Mouse (Mus musculus) neural tube, embryonic 11.5 days (tissue): Measurements from ENCODE around the gene Gabbr2. TPM values are rescaled to one million over a fixed set of nuclear protein-coding genes. Genes with fewer than 3 reads are reported as not detected.
"Not testable (repeated sequence)": the region's sequence is repeated elsewhere in the genome, so short reads cannot be mapped to it uniquely, and the experiment has no call there.

Source experiments
- ATAC-seq: fragments of 200-750 bp; cut with Nextera tagmentation; 2 replicates; pipeline ENCODE4 v1.8.0; 2017; ENCODE audit warnings: moderate number of reproducible peaks, mild to moderate bottlenecking, moderate TSS enrichment, moderate library complexity; ENCODE audit not compliant: insufficient read depth, low FRiP score, low TSS enrichment
- DNase-seq: peaks from one replicate; pipeline ENCODE4 v3.0.0-alpha.2; 2015; ENCODE audit warnings: low spot score
- H3K27ac ChIP-seq: fragments of 300-500 bp; sonication (generic); 2 replicates; pipeline ENCODE4 v1.5.1; 2014; ENCODE audit warnings: low read depth, mild to moderate bottlenecking, low read length
- H3K27me3 ChIP-seq: fragments of 300-500 bp; sonication (generic); 2 replicates; pipeline ENCODE4 v1.6.1; 2014; ENCODE audit warnings: mild to moderate bottlenecking, low read length, mixed read lengths; ENCODE audit not compliant: control insufficient read depth, insufficient read depth
- H3K36me3 ChIP-seq: fragments of 300-500 bp; sonication (generic); 2 replicates; pipeline ENCODE4 v1.6.1; 2014; ENCODE audit warnings: mild to moderate bottlenecking, low read length, moderate library complexity, mixed read lengths; ENCODE audit not compliant: control insufficient read depth, insufficient read depth
- H3K4me1 ChIP-seq: fragments of 300-500 bp; sonication (generic); 2 replicates; pipeline ENCODE4 v1.6.1; 2014; ENCODE audit warnings: low read length, mixed read lengths; ENCODE audit not compliant: control insufficient read depth, insufficient read depth
- H3K4me2 ChIP-seq: fragments of 300-500 bp; sonication (generic); 2 replicates; pipeline ENCODE4 v1.6.1; 2014; ENCODE audit warnings: low read depth, mild to moderate bottlenecking, moderate library complexity
- H3K4me3 ChIP-seq: fragments of 300-500 bp; sonication (generic); 2 replicates; pipeline ENCODE4 v1.5.1; 2014; ENCODE audit warnings: low read depth, low read length
- H3K9ac ChIP-seq: fragments of 300-500 bp; sonication (generic); 2 replicates; pipeline ENCODE4 v1.6.1; 2014; ENCODE audit warnings: mild to moderate bottlenecking, low read length
- H3K9me3 ChIP-seq: fragments of 300-500 bp; sonication (generic); 2 replicates; pipeline ENCODE4 v1.6.1; 2016; ENCODE audit warnings: low read length; ENCODE audit not compliant: control insufficient read depth
- WGBS: fragments of 180-500 bp; shearing (Covaris S2); extraction: QIAGEN DNeasy Blood & Tissue Kit; methylation state at CpG from one replicate; pipeline ENCODE4 v1.1.7; 2014; 5-methylcytosine and 5-hydroxymethylcytosine counted together
- polyA plus RNA-seq: library from polyadenylated mRNA; unstranded; fragments of >200 nt; fragmentation: Nextera tagmentation; extraction: Ambion mirVana; gene quantifications from 2 replicates; pipeline ENCODE4 v1.2.1, GENCODE M21; 2014

The Gabbr2 gene
- polyA plus RNA-seq, 1 experiment from 2014 or later, result 0.70 TPM

DNA sequence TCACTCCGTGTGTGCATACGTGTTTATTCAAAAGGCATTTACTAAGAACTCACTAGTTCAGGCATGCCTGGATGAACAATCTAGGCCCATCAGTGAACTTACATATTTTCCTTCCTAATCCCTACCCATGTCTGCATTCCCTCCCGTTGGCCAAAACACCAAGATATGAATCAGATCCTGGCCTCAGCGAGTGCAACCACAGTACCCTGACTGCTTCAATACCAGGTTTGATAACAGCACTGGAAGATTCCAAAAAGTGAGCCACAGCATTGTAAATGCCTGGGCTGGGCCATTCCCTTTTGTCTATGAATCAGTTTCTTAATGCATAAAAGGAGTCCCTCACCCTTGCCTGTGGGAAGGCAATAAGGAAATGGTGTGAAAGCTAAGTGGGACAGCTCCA is 342.5 kb downstream of the Gabbr2 start:
- Histone ChIP-seq H3K4me1 (peaks cover 9% of the 10 kb centered on the region; the same call in 1 of the 2 replicates), H3K4me3 (peak overlapping the region; percentile 62; the same call in 1 of the 2 replicates), H3K9me3 (no peaks in the 10 kb centered on the region), H3K36me3 (no peaks in the 10 kb centered on the region), H3K27me3 (peaks cover 18% of the 10 kb centered on the region), H3K4me2 (peak overlapping the region; percentile 93), H3K27ac (no peak overlapping the region), H3K9ac (no peak overlapping the region)
- 59% methylated on average over 4 of the region's 4 CpGs for WGBS
- DNase-seq (no peak), ATAC-seq (no peak)

- H3K4me1 ChIP-seq, result no peaks in the 10 kb centered on the region
- no peak overlapping the region for H3K9ac ChIP-seq
- no peaks in the 10 kb centered on the region for H3K9me3 ChIP-seq
- H3K36me3 ChIP-seq, result no peaks in the 10 kb centered on the region
- no peak overlapping the region for H3K4me2 ChIP-seq
- no peak overlapping the region for H3K27ac ChIP-seq
- no peak overlapping the region for H3K4me3 ChIP-seq
- ATAC-seq (no peak), DNase-seq (no peak)
- H3K27me3 ChIP-seq, result peaks cover 3% of the 10 kb centered on the region
- WGBS, result 86% methylated on average over 8 of the region's 8 CpGs
Measured at GRCm38 (mm10) chr4:46643676-46644112, 348.0 kb downstream of the Gabbr2 start.

GRCm38 (mm10) chr4:46642924-46643675 is 348.6 kb downstream of the Gabbr2 start:
- Histone ChIP-seq H3K9ac (no peak overlapping the region), H3K4me3 (no peak overlapping the region), H3K27me3 (no peaks in the 10 kb centered on the region), H3K4me1 (no peaks in the 10 kb centered on the region), H3K9me3 (no peaks in the 10 kb centered on the region), H3K36me3 (no peaks in the 10 kb centered on the region), H3K27ac (no peak overlapping the region), H3K4me2 (no peak overlapping the region)
- ATAC-seq (no peak), DNase-seq (no peak)
- 74% methylated on average over 8 of the region's 8 CpGs for WGBS

DNA sequence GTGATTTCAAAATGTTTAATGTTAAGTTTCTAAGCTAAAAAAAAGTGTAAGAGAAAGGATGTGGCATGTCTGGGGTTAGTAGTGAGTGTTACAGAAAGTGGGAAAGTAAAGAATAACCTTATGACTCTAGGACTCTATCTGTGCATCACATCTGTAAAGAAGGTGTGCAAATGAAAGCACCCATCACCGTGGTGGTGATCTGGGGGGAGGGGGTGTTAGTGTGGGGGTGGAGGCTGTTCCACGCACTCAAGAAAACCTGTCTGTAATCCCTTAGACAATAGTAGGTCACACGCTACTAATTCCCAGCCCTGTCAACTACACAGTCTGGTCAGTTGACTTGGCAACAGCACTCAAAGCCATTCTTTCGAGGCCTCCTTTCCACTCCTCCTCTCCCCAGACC is 350.4 kb downstream of the Gabbr2 start:
- H3K4me2 ChIP-seq, result no peak overlapping the region
- WGBS, result 79% methylated on average over 4 of the region's 4 CpGs
- DNase-seq, result no peak
- H3K36me3 ChIP-seq, result no peaks in the 10 kb centered on the region
- ATAC-seq, result no peak
- no peak overlapping the region for H3K27ac ChIP-seq
- H3K27me3 ChIP-seq, result no peaks in the 10 kb centered on the region
- H3K4me1 ChIP-seq, result no peaks in the 10 kb centered on the region
- H3K4me3 ChIP-seq, result no peak overlapping the region
- H3K9me3 ChIP-seq, result no peaks in the 10 kb centered on the region
- no peak overlapping the region for H3K9ac ChIP-seq

GRCm38 (mm10) chr4:46639866-46640265 is 351.8 kb downstream of the Gabbr2 start:
- DNase-seq (no peak), ATAC-seq (no peak)
- H3K27ac ChIP-seq, result no peak overlapping the region
- no peaks in the 10 kb centered on the region for H3K9me3 ChIP-seq
- H3K4me2 ChIP-seq, result no peak overlapping the region
- H3K27me3 ChIP-seq, result no peaks in the 10 kb centered on the region
- H3K4me3 ChIP-seq, result no peak overlapping the region
- H3K36me3 ChIP-seq, result no peaks in the 10 kb centered on the region
- H3K9ac ChIP-seq, result no peak overlapping the region
- H3K4me1 ChIP-seq, result no peaks in the 10 kb centered on the region
- 93% methylated on average over 8 of the region's 8 CpGs for WGBS

- not testable (repeated sequence) for H3K9ac ChIP-seq, H3K27me3 ChIP-seq, H3K4me2 ChIP-seq, H3K4me3 ChIP-seq, H3K4me1 ChIP-seq, H3K9me3 ChIP-seq, H3K27ac ChIP-seq, DNase-seq, ATAC-seq, H3K36me3 ChIP-seq
- 89% methylated on average over 10 of the region's 10 CpGs for WGBS
Measured at GRCm38 (mm10) chr4:46637250-46637649, 354.4 kb downstream of the Gabbr2 start.

GRCm38 (mm10) chr4:46635702-46636430 is 355.8 kb downstream of the Gabbr2 start:
- Histone ChIP-seq H3K9ac (no peak overlapping the region), H3K4me3 (no peak overlapping the region), H3K9me3 (no peaks in the 10 kb centered on the region), H3K27ac (no peak overlapping the region), H3K4me1 (no peaks in the 10 kb centered on the region), H3K4me2 (no peak overlapping the region), H3K36me3 (no peaks in the 10 kb centered on the region), H3K27me3 (no peaks in the 10 kb centered on the region)
- 86% methylated on average over 16 of the region's 16 CpGs for WGBS
- ATAC-seq (no peak), DNase-seq (no peak)

DNA sequence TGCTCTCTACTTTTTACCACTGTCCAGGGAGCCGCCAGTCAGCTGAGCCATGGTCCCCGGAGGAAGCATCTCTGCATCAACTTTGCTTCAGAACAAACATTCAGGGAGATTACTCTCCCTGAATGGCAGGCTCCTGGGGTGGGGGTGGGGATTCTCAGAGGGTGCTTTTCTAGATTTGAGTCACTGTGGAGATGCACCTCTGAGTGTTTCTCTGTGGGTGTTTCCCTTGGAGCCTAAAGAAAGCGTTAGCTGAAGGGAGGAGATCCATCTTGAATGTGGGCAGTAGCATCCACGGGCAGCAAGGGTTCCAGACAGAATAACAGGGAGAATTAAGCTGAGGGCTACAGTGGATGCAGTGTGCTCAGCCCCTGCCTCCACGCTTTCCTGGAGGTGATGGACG is 356.8 kb downstream of the Gabbr2 start:
- no peak overlapping the region for H3K27ac ChIP-seq
- WGBS, result 54% methylated on average over 6 of the region's 6 CpGs
- H3K9ac ChIP-seq, result no peak overlapping the region
- no peak for DNase-seq
- H3K27me3 ChIP-seq, result no peaks in the 10 kb centered on the region
- no peak overlapping the region for H3K4me3 ChIP-seq
- H3K4me1 ChIP-seq, result no peaks in the 10 kb centered on the region
- H3K4me2 ChIP-seq, result no peak overlapping the region
- H3K36me3 ChIP-seq, result no peaks in the 10 kb centered on the region
- no peak for ATAC-seq
- no peaks in the 10 kb centered on the region for H3K9me3 ChIP-seq

- H3K4me2 ChIP-seq, DNase-seq, H3K4me3 ChIP-seq, H3K36me3 ChIP-seq, ATAC-seq, H3K27me3 ChIP-seq, H3K9me3 ChIP-seq, H3K4me1 ChIP-seq, H3K9ac ChIP-seq, H3K27ac ChIP-seq: not testable (repeated sequence)
- WGBS, result 71% methylated on average over 6 of the region's 6 CpGs
Measured at GRCm38 (mm10) chr4:46633565-46633964, 358.1 kb downstream of the Gabbr2 start.
